Mouse (Mus musculus) bone marrow, adult 2 months (tissue): ENCODE results near the gene Tmtc1.

Experiments used
- CTCF ChIP-seq: fragments of 200-500 bp; IDR thresholded peaks from 2 replicates; pipeline ENCODE4 v1.5.1; 2011; ENCODE audit warnings: low read length, control low read depth; ENCODE audit not compliant: control insufficient read depth, insufficient read depth
- POLR2A ChIP-seq: fragments of 200-500 bp; IDR thresholded peaks from 2 replicates; pipeline ENCODE4 v1.6.1; 2011; ENCODE audit warnings: low read depth, mild to moderate bottlenecking, control low read depth, low read length, borderline replicate concordance; ENCODE audit not compliant: control insufficient read depth

GRCm38 (mm10) chr6:148478350-148478749 is 34.2 kb upstream of the Tmtc1 start:
- no peak for TF ChIP-seq POLR2A
- no peak for TF ChIP-seq CTCF
